Mouse (Mus musculus): Measurements from ENCODE around the gene Olfr1199.

Olfr1199 gene

DNA sequence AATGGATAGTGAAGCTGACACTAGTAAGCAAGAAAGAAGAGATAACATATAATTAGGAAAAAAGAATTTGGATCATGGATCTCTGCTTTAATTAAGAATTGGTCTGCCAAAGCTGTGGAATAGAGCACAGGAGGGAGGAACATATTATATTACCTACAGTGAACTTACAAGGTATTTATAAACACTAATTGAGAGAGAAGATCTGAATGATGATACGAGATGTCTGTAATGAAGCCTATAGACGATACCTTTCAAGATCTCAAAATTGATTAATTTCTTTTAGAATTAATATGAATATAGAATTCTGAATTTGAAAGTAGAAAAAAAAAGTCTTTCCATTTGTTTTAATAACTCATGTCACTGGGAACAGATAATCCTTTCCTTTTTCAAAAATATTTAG lies at the start of gene Olfr1199:
Olfr1199 (minus strand) TSS at position 101 of the 400 bp plus-strand sequence.
- DNase-seq (ENCODE audit: low spot score), result no peak

DNA sequence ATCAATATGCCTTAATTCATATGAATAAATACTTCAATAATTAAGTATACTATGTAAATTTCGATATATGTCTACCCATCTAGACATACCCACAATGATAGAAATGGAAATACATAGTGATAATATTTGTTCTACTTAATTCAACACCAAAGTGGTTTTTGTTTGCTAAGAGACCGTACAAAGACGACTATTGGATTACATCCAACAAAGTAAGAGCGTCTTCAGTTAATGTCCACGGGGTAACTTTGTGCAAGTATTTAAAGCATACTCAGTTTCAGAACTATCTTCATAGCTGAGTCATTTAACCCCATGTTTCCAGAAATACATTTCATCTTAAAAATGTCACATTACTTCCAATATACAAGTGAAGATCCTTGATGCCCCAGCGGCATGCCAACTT lies 32.5 kb upstream of the Olfr1199 start, which contains the start of gene Olfr1201:
Olfr1201 (plus strand) TSS at position 301 of the 400 bp plus-strand sequence.
- DNase-seq (ENCODE audit: low spot score), result no peak

DNA sequence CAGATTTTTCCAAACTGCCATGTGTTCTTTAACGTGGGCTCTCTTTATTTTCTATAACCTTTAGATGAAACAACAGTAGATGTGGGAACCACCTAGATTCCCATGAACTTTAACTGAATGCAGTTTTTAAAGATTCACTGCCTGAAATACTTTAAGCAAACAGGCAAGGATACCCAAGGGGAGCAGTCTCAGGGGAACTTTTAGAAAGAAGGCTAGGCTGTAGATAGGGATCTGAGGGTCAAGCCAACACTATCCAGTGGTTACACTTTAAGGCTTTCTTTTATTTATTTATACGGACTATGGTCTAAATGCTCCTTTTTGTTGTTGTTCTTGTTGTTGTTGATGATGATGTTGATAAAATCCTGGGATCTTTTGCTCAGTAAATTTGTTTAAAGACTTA lies 10.1 kb upstream of the Olfr1199 start, which contains the start of gene Olfr1200:
Olfr1200 (minus strand) TSS at position 101 of the 400 bp plus-strand sequence.
- no peak for DNase-seq (ENCODE audit: low spot score)

DNA sequence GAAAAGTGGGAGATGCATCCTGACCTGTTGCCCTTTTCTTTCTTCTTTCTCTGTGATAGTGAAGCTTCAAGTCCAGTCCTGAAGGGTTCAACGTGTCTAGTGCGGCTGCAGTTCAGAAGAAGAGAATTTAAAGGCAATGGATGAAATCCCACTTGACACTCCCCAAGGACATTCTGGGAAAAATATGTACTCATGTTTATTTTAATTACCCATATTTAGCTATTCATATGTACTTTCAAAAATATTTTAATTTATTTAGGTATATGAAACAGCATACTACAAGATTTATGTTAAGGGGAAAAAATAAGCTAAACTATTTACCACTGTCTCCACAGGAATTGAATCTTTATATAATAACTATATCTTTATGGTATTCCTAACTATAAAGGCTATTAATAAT lies 9.0 kb downstream of the Olfr1199 start, which contains the start of gene Olfr1198:
Olfr1198 (minus strand) TSS at position 101 of the 400 bp plus-strand sequence.
- no peak for DNase-seq (ENCODE audit: low spot score)

DNA sequence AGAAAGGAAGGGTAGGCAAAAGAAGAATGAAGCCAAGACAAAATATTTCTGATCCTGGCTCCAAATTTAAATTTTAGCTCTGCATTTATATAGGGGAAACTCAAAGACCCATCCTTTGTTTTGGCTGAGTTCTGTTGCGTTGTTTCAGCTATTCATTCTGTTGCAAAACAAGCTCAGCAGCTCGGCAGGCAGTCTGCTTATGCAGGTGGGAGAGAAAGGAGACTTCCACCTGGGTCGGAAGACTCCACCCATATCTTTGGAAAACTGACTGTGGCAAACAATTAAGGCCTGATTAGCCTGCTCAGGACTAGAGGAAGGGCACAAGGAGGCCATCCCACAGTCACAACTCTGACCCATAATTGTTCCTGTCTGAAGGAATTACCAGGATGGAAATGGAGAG lies 16.9 kb downstream of the Olfr1199 start:
- no peak for DNase-seq (ENCODE audit: low spot score)

DNA sequence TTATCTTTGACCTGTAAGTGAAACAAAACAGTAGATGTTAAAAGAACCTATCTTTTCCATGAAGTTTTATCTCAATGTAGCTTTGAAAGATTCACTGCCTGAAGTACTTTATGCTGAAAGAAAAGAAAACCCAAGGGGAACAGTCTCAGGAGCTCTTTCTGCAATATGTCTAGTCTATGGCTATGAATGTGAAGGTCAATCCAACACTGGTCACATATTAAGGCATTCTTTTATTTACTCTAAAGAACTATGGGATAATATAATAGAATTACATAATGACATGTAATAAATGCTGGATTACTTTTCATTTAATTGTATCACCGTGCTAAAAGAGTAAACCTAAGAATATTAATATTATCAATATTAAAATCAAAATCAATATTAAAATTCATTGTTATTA lies 28.0 kb downstream of the Olfr1199 start, which contains the start of gene Olfr1197:
Olfr1197 (minus strand) TSS at position 101 of the 400 bp plus-strand sequence.
- DNase-seq (ENCODE audit: low spot score), result no peak

DNA sequence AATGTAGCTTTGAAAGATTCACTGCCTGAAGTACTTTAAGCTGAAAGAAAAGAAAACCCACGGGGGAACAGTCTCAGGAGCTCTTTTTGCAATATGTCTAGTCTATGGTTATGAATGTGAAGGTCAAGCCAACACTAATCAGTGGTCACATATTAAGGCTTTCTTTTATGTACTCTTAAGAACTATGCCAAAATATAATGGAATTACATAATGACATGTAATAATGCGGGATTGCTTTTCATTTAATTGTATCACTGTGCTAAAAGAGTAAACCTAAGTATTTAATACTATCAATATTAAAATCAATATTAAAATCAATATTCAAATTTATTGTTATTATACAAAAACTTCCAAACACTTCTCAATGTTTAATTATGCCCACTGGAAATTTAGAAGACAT lies 55.8 kb downstream of the Olfr1199 start, which contains the start of gene Olfr1196:
Olfr1196 (minus strand) TSS at position 101 of the 400 bp plus-strand sequence.
- DNase-seq (ENCODE audit: low spot score), result no peak
